Mouse (Mus musculus): ENCODE measurements around the gene Chst11. TPM values are rescaled to one million over a fixed set of nuclear protein-coding genes. Genes with fewer than 3 reads are reported as not detected.

The Chst11 gene
- polyA plus RNA-seq, 1 experiment, result not detected

DNA sequence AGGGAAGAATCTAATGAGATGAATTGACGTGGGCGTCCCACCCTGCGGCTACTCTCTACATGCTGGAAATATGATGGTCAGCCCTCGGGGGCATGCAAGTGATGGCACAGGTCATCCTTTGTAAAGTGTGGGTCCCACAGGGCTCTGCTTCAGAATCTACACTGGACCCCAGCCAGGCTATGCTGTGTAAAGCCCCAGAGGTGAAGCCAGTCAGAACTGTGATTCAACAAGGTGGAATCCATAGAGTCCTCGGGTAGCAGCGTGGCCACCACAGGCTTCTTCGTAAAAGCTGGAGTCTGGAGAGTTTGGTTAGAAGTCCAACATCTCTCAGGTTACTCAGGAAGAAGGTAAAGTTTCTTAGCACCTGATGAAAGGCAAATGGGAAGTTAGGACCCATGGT, 154.0 kb downstream of the Chst11 start:
- TF ChIP-seq CTCF (IDR thresholded peaks at IDR 0.05; ENCODE audit: insufficient read depth, low read depth, low read length), result no peak
- TF ChIP-seq POLR2A (IDR thresholded peaks at IDR 0.05; ENCODE audit: insufficient read depth, low read depth, low read length), result no peak
- Histone ChIP-seq H3K4me1 (ENCODE audit: control insufficient read depth, insufficient read depth, low read length) (peaks cover 41% of the 10 kb centered on the region), H3K4me3 (ENCODE audit: insufficient read depth, low read depth, low read length) (no peak overlapping the region), H3K27ac (ENCODE audit: insufficient read depth, low read depth, low read length) (no peak overlapping the region)
- WGBS, result 96% methylated on average over 7 of the region's 7 CpGs

- 31% methylated on average over 16 of the region's 16 CpGs for WGBS
- no peak for TF ChIP-seq POLR2A (IDR thresholded peaks at IDR 0.05; ENCODE audit: insufficient read depth, low read depth, low read length)
- no peak for TF ChIP-seq CTCF (IDR thresholded peaks at IDR 0.05; ENCODE audit: insufficient read depth, low read depth, low read length)
- Histone ChIP-seq H3K27ac (ENCODE audit: insufficient read depth, low read depth, low read length) (peak overlapping the region; percentile 5; the same call in 1 of the 2 replicates), H3K4me1 (ENCODE audit: control insufficient read depth, insufficient read depth, low read length) (peaks cover 36% of the 10 kb centered on the region), H3K4me3 (ENCODE audit: insufficient read depth, low read depth, low read length) (no peak overlapping the region)
These were observed 155.1 kb downstream of the Chst11 start for GRCm38 (mm10) chr10:83140258-83140936.

DNA sequence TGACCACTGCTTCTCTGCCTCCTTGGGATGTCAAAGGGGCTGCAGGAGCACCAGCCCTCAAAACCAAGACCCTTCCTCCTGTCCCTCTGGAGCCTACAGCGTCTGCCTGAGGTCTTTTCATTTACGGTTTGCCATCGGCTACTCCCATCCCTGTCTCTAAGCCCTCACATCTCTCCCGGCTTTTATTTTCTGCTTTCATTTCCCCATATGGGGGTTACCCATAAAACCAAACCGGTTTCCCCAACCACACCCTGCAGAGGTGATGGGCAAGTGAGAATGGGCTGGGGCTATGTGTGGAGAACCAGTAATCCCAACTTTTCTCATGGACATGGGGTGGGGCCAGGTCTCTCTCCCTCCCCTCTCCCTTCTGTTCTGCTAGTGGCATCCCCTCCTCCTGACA, 156.1 kb downstream of the Chst11 start:
- WGBS, result 95% methylated on average over 5 of the region's 5 CpGs
- Histone ChIP-seq H3K4me1 (ENCODE audit: control insufficient read depth, insufficient read depth, low read length) (peaks cover 44% of the 10 kb centered on the region), H3K27ac (ENCODE audit: insufficient read depth, low read depth, low read length) (no peak overlapping the region), H3K4me3 (ENCODE audit: insufficient read depth, low read depth, low read length) (no peak overlapping the region)
- TF ChIP-seq CTCF (IDR thresholded peaks at IDR 0.05; ENCODE audit: insufficient read depth, low read depth, low read length) (no peak), POLR2A (IDR thresholded peaks at IDR 0.05; ENCODE audit: insufficient read depth, low read depth, low read length) (no peak)

DNA sequence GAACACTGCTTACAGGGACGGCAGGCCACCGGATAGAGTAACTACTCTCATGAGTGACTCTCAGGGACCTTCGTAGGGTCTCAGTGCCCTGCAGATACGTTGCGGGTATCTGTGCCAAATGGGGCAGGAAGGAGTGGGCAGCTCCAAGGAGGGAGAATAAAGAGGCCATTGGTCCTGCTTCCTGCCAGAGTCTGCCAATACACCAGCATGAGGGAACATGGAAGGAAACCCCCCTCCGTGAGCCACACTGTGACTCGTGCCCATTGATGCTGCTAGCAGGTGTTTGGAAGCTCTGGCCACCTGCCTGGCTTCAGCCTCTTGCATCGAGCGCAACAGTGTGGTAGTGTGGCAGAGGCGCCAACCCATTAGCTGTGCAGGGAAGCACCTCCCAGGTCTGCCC, 157.8 kb downstream of the Chst11 start:
- Histone ChIP-seq H3K4me3 (ENCODE audit: insufficient read depth, low read depth, low read length) (no peak overlapping the region), H3K27ac (ENCODE audit: insufficient read depth, low read depth, low read length) (no peak overlapping the region), H3K4me1 (ENCODE audit: control insufficient read depth, insufficient read depth, low read length) (peaks cover 41% of the 10 kb centered on the region)
- WGBS, result 73% methylated on average over 10 of the region's 10 CpGs
- TF ChIP-seq POLR2A (IDR thresholded peaks at IDR 0.05; ENCODE audit: insufficient read depth, low read depth, low read length) (no peak), CTCF (IDR thresholded peaks at IDR 0.05; ENCODE audit: insufficient read depth, low read depth, low read length) (no peak)

DNA sequence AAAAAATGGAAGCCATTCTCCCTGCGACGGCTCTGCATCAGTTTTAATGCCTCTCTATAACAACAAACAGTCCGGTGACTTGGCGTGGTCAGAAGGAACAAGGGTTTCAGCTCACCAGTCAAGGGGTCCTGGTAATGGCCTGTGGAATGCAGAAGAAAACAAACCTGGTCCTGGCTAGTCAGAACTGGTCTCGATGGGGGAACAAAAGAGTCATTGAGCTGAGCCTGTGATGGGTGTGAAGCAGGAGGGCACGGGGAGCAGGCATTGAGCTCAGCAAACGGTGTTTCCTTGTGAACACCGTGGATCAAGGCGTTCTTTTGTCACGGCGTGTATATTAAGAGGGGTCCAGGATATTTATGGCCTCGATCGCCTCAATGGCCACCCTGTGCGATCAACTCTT, 160.5 kb downstream of the Chst11 start:
- 63% methylated on average over 14 of the region's 14 CpGs for WGBS
- Histone ChIP-seq H3K4me1 (ENCODE audit: control insufficient read depth, insufficient read depth, low read length) (peaks cover 39% of the 10 kb centered on the region), H3K27ac (ENCODE audit: insufficient read depth, low read depth, low read length) (no peak overlapping the region), H3K4me3 (ENCODE audit: insufficient read depth, low read depth, low read length) (no peak overlapping the region)
- TF ChIP-seq POLR2A (IDR thresholded peaks at IDR 0.05; ENCODE audit: insufficient read depth, low read depth, low read length) (no peak), CTCF (IDR thresholded peaks at IDR 0.05; ENCODE audit: insufficient read depth, low read depth, low read length) (no peak)

GRCm38 (mm10) chr10:83149342-83150178, 164.3 kb downstream of the Chst11 start:
- no peak overlapping the region for H3K27ac ChIP-seq (ENCODE audit: insufficient read depth, low read depth, low read length)
- TF ChIP-seq CTCF (IDR thresholded peaks at IDR 0.05; ENCODE audit: insufficient read depth, low read depth, low read length) (no peak), POLR2A (IDR thresholded peaks at IDR 0.05; ENCODE audit: insufficient read depth, low read depth, low read length) (no peak)
- no peak overlapping the region for H3K4me3 ChIP-seq (ENCODE audit: insufficient read depth, low read depth, low read length)
- WGBS, result 44% methylated on average over 12 of the region's 12 CpGs
- peaks cover 33% of the 10 kb centered on the region for H3K4me1 ChIP-seq (ENCODE audit: control insufficient read depth, insufficient read depth, low read length)

DNA sequence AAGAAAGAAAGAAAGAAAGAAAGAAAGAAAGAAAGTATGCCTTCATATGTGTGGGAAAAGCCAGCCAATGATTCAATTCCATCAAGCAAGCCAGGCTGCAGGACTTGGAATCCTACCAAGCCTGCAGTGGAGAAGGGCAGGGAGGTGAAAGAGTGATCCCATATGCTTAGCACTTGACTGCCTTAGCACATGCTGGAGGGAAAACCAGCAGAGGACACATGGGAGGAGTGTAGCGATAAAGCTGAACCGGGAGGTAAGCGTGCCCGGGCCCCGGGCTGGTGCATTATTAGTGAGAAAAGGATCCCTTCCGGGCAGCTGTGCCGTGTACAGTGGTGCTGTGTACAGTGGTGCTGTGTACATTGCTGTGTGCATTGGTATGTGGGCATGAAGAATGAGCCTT, 165.3 kb downstream of the Chst11 start:
- 89% methylated on average over 7 of the region's 7 CpGs for WGBS
- H3K27ac ChIP-seq (ENCODE audit: insufficient read depth, low read depth, low read length), result no peak overlapping the region
- H3K4me3 ChIP-seq (ENCODE audit: insufficient read depth, low read depth, low read length), result no peak overlapping the region
- TF ChIP-seq CTCF (IDR thresholded peaks at IDR 0.05; ENCODE audit: insufficient read depth, low read depth, low read length) (no peak), POLR2A (IDR thresholded peaks at IDR 0.05; ENCODE audit: insufficient read depth, low read depth, low read length) (no peak)
- H3K4me1 ChIP-seq (ENCODE audit: control insufficient read depth, insufficient read depth, low read length), result peaks cover 33% of the 10 kb centered on the region

- WGBS, result 52% methylated on average over 6 of the region's 6 CpGs
These were observed 166.1 kb downstream of the Chst11 start for GRCm38 (mm10) chr10:83151362-83151761.

More at GRCm38 (mm10) chr10:83151362-83151761, 166.1 kb downstream of the Chst11 start:
- no peak overlapping the region for H3K27ac ChIP-seq (ENCODE audit: insufficient read depth, low read depth, low read length)
- no peak overlapping the region for H3K4me3 ChIP-seq (ENCODE audit: insufficient read depth, low read depth, low read length)
- TF ChIP-seq CTCF (IDR thresholded peaks at IDR 0.05; ENCODE audit: insufficient read depth, low read depth, low read length), result no peak
- no peak for TF ChIP-seq POLR2A (IDR thresholded peaks at IDR 0.05; ENCODE audit: insufficient read depth, low read depth, low read length)
- H3K4me1 ChIP-seq (ENCODE audit: control insufficient read depth, insufficient read depth, low read length), result peaks cover 25% of the 10 kb centered on the region
